Comparison of ENCODE assay signal across 8 mouse cellular contexts in the genomic region with DNA sequence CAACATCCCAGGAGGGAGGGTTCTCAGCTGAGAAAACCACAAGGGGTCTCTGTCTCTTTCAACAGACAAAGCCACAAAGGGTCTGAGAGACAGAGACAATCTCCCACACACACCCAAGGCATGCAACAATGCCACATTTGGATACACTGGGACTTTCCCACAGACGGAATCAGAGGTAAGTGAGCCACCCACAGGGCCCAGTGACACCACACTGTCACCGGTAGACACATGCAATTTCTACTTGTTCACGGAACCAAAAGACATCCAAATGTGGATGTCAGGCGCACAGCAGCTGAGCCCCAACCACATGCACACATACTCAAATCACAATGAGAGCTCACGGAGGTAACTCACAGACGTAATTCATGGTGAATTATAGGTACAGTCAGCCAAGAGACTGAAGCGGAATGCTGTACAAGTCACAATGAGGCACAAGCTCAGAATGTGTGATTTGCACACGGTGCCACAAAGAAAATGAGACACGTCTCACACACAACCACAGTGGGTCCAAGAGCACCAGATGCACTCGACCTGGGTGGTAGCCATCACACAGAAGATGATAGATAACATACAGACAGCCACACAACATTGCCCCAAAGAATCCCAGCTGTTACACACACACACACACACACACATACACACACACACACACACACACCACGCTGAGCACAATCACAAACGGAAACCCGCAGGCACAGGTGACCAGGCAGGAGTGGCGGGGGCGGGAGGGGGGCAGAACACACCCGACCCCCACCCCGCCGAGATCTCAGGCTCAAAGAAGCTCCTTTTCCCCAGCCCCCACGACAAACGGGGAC. TPM values are rescaled to one million over a fixed set of nuclear protein-coding genes. Genes with fewer than 3 reads are reported as not detected.
A peak's percentile ranks its signal among the peaks of the same experiment; 100 is the strongest.
DNase-seq lines count a peak whose midpoint lies in the region; ATAC-seq and TF ChIP-seq lines count a peak whose summit lies in the region.

No protein-coding gene starts in this region.

- no peak for ATAC-seq in megakaryocyte, adult 5-6 weeks (ENCODE audit: poor library complexity, severe bottlenecking)
- peak; percentile 7 for ATAC-seq in forebrain, embryonic 16.5 days
- ATAC-seq in liver, embryonic 14.5 days (ENCODE audit: insufficient read depth), result no peak
- ATAC-seq in stomach, embryonic 14.5 days (ENCODE audit: insufficient number of reproducible peaks, insufficient read depth, low FRiP score, low read depth), result no peak

- no peak for TF ChIP-seq CTCF in cerebellum, adult 2 months (IDR thresholded peaks at IDR 0.05; ENCODE audit: borderline replicate concordance, insufficient read depth, low read depth, low read length)
- TF ChIP-seq CTCF in liver, embryonic 14.5 days (IDR thresholded peaks at IDR 0.05; ENCODE audit: low read depth), result no peak

- no peaks in the 10 kb centered on the region for H3K9me3 ChIP-seq in megakaryocyte, embryonic 14.5 days
- no peaks in the 10 kb centered on the region for H3K9me3 ChIP-seq in forebrain, embryonic 16.5 days (ENCODE audit: control insufficient read depth, low read length)
- H3K9me3 ChIP-seq in liver, embryonic 14.5 days (ENCODE audit: control insufficient read depth, low read length), result no peaks in the 10 kb centered on the region
- H3K9me3 ChIP-seq in stomach, embryonic 14.5 days (ENCODE audit: control insufficient read depth, low read depth, low read length), result no peaks in the 10 kb centered on the region

- TF ChIP-seq EP300 in liver, embryonic 14.5 days (IDR thresholded peaks at IDR 0.05; ENCODE audit: low read depth), result no peak

- peaks cover 32% of the 10 kb centered on the region for H3K36me3 ChIP-seq in megakaryocyte, embryonic 14.5 days (replicated peaks; ENCODE audit: low read length)
- H3K36me3 ChIP-seq in forebrain, embryonic 16.5 days (ENCODE audit: control insufficient read depth, insufficient read depth), result no peaks in the 10 kb centered on the region
- no peaks in the 10 kb centered on the region for H3K36me3 ChIP-seq in liver, embryonic 14.5 days (replicated peaks; ENCODE audit: control insufficient read depth, insufficient read depth, low read depth)
- peaks cover 2% of the 10 kb centered on the region; the same call in 1 of the 2 replicates for H3K36me3 ChIP-seq in stomach, embryonic 14.5 days (ENCODE audit: control insufficient read depth, insufficient read depth, low read length)

- H3K4me2 ChIP-seq in forebrain, embryonic 16.5 days (ENCODE audit: low read length), result peak overlapping the region; percentile 73
- peak overlapping the region; percentile 81 for H3K4me2 ChIP-seq in liver, embryonic 14.5 days (ENCODE audit: low read depth)
- H3K4me2 ChIP-seq in stomach, embryonic 14.5 days (replicated peaks; ENCODE audit: low read depth, low read length), result peak overlapping the region; percentile 80

- WGBS in cerebellum, adult 2 months, result under 1% methylated on average over 20 of the region's 20 CpGs
- WGBS in forebrain, embryonic 16.5 days, result 0% methylated on average over 20 of the region's 20 CpGs
- 4% methylated on average over 20 of the region's 20 CpGs for WGBS in liver, embryonic 14.5 days (ENCODE audit: insufficient replicate concordance)
- 2% methylated on average over 18 of the region's 20 CpGs for WGBS in stomach, embryonic 14.5 days

- 0 out of 2 replicates have a peak, but pooled peaks have one; percentile 9 for TF ChIP-seq POLR2A in cerebellum, adult 2 months (IDR thresholded peaks at IDR 0.05; ENCODE audit: borderline replicate concordance, insufficient read depth, low read length)

- peak overlapping the region; percentile 63 for H3K4me3 ChIP-seq in cerebellum, adult 2 months (replicated peaks; ENCODE audit: insufficient read depth, low read depth, low read length)
- peak overlapping the region; percentile 99 for H3K4me3 ChIP-seq in megakaryocyte, embryonic 14.5 days (replicated peaks)
- H3K4me3 ChIP-seq in forebrain, embryonic 16.5 days (replicated peaks; ENCODE audit: low read length), result peak overlapping the region; percentile 92
- peak overlapping the region; percentile 61 to 74 for H3K4me3 ChIP-seq in liver, embryonic 14.5 days (ENCODE audit: insufficient read depth in 1 of 2, low read depth in 2 of 2, low read length in 2 of 2)
- H3K4me3 ChIP-seq in stomach, embryonic 14.5 days (ENCODE audit: low read depth, low read length), result peak overlapping the region; percentile 80

- peaks cover 6% of the 10 kb centered on the region for H3K4me1 ChIP-seq in cerebellum, adult 2 months (ENCODE audit: control insufficient read depth, insufficient read depth, low read length)
- peaks cover 88% of the 10 kb centered on the region for H3K4me1 ChIP-seq in megakaryocyte, embryonic 14.5 days
- peaks cover 26% of the 10 kb centered on the region for H3K4me1 ChIP-seq in forebrain, embryonic 16.5 days (replicated peaks; ENCODE audit: control insufficient read depth, insufficient read depth, low read length)
- H3K4me1 ChIP-seq in liver, embryonic 14.5 days (replicated peaks; ENCODE audit: control insufficient read depth in 2 of 2, insufficient read depth in 2 of 2, low read length in 1 of 2), result peaks cover 8 to 30% of the 10 kb centered on the region in 2 experiments
- peaks cover 44% of the 10 kb centered on the region for H3K4me1 ChIP-seq in stomach, embryonic 14.5 days (ENCODE audit: control insufficient read depth, insufficient read depth, low read length)

- H3K27ac ChIP-seq in cerebellum, adult 2 months (ENCODE audit: insufficient read depth, low read length), result 0 out of 2 replicates have a peak overlapping the region, but pooled peaks have one; percentile 31
- H3K27ac ChIP-seq in forebrain, embryonic 16.5 days (ENCODE audit: low read length), result peak overlapping the region; percentile 97
- no peak overlapping the region for H3K27ac ChIP-seq in liver, embryonic 14.5 days
- H3K27ac ChIP-seq in stomach, embryonic 14.5 days (ENCODE audit: low read length), result peak overlapping the region; percentile 90; the same call in 1 of the 2 replicates

- peak; percentile 36 to 37 for DNase-seq in cerebellum, adult 2 months
- no peak for DNase-seq in cerebellum, adult 18-20 months
- no peak for DNase-seq in liver, embryonic 14.5 days (ENCODE audit: low read depth in 3 of 3, low spot score in 3 of 3)
- DNase-seq in adrenal gland, postnatal 36 days, result no peak

- H3K9ac ChIP-seq in forebrain, embryonic 16.5 days (replicated peaks; ENCODE audit: low read depth, low read length), result peak overlapping the region; percentile 99
- peak overlapping the region; percentile 70 for H3K9ac ChIP-seq in liver, embryonic 14.5 days (replicated peaks)
- H3K9ac ChIP-seq in stomach, embryonic 14.5 days (replicated peaks; ENCODE audit: low read depth, low read length), result peak overlapping the region; percentile 91

- no peaks in the 10 kb centered on the region for H3K27me3 ChIP-seq in cerebellum, adult 2 months (ENCODE audit: control insufficient read depth, insufficient read depth, low read length)
- H3K27me3 ChIP-seq in megakaryocyte, embryonic 14.5 days (replicated peaks), result no peaks in the 10 kb centered on the region
- H3K27me3 ChIP-seq in forebrain, embryonic 16.5 days (replicated peaks; ENCODE audit: control insufficient read depth, insufficient read depth, low read length), result no peaks in the 10 kb centered on the region
- H3K27me3 ChIP-seq in liver, embryonic 14.5 days (ENCODE audit: control insufficient read depth, insufficient read depth, low read length), result no peaks in the 10 kb centered on the region
- H3K27me3 ChIP-seq in stomach, embryonic 14.5 days (ENCODE audit: control insufficient read depth, insufficient read depth, low read length), result no peaks in the 10 kb centered on the region

RNA-seq across cellular contexts. Expression of gene Gramd1a, which starts 5.7 kb away (rescaled TPM):
- 148 and 153 TPM in 2 replicates for polyA plus RNA-seq in cerebellum, adult 2 months (2012; rRNA removed)
- polyA plus RNA-seq in megakaryocyte, embryonic 14.5 days (2012; ENCODE audit: insufficient read depth, low replicate concordance), result 122 and 287 TPM in 2 replicates
- 74.2 and 76.0 TPM in 2 replicates for total RNA-seq in megakaryocyte, adult 5-6 weeks (2015)
- 34.1 and 35.3 TPM in 2 replicates for total RNA-seq in megakaryocyte, adult 5-6 weeks (2017)
- 261 and 277 TPM in 2 replicates for polyA plus RNA-seq in forebrain, embryonic 16.5 days (2015; fragmentation: Nextera tagmentation; extraction: Ambion mirVana)
- polyA plus RNA-seq in liver, embryonic 14.5 days (2012; rRNA removed), result 19.1 and 19.4 TPM in 2 replicates
- polyA plus RNA-seq in liver, embryonic 14.5 days (2014; fragmentation: Nextera tagmentation; extraction: Ambion mirVana), result 8.0 and 8.5 TPM in 2 replicates
- 62.1 and 63.1 TPM in 2 replicates for polyA plus RNA-seq in stomach, embryonic 14.5 days (2014; fragmentation: Nextera tagmentation; extraction: Ambion mirVana)
- total RNA-seq in adrenal gland, postnatal 36 days (2021), result 10 to 100 TPM; 36.7 to 59.1 TPM

RNA-seq across cellular contexts. Expression of gene Scn1b, which starts 23.2 kb away (rescaled TPM):
- 1,376 and 1,380 TPM in 2 replicates for polyA plus RNA-seq in cerebellum, adult 2 months (2012; rRNA removed)
- polyA plus RNA-seq in megakaryocyte, embryonic 14.5 days (2012; ENCODE audit: insufficient read depth, low replicate concordance), result 8.8 and 28.4 TPM in 2 replicates
- total RNA-seq in megakaryocyte, adult 5-6 weeks (2015), result 0.52 TPM in 1 of 2 replicates, not detected in the other
- 0.28 and 0.59 TPM in 2 replicates for total RNA-seq in megakaryocyte, adult 5-6 weeks (2017)
- polyA plus RNA-seq in forebrain, embryonic 16.5 days (2015; fragmentation: Nextera tagmentation; extraction: Ambion mirVana), result 4.1 and 5.3 TPM in 2 replicates
- 0.97 and 1.0 TPM in 2 replicates for polyA plus RNA-seq in liver, embryonic 14.5 days (2012; rRNA removed)
- polyA plus RNA-seq in liver, embryonic 14.5 days (2014; fragmentation: Nextera tagmentation; extraction: Ambion mirVana), result 0.45 and 0.52 TPM in 2 replicates
- 1.2 and 1.4 TPM in 2 replicates for polyA plus RNA-seq in stomach, embryonic 14.5 days (2014; fragmentation: Nextera tagmentation; extraction: Ambion mirVana)
- total RNA-seq in adrenal gland, postnatal 36 days (2021), result 10 to 100 TPM; 16.5 to 16.7 TPM

RNA-seq across cellular contexts. Expression of gene Hpn, which starts 34.9 kb away (rescaled TPM):
- 9.4 and 10.8 TPM in 2 replicates for polyA plus RNA-seq in cerebellum, adult 2 months (2012; rRNA removed)
- polyA plus RNA-seq in megakaryocyte, embryonic 14.5 days (2012; ENCODE audit: insufficient read depth, low replicate concordance), result 1.8 TPM in 1 of 2 replicates, not detected in the other
- total RNA-seq in megakaryocyte, adult 5-6 weeks (2015), result 1.5 and 2.1 TPM in 2 replicates
- total RNA-seq in megakaryocyte, adult 5-6 weeks (2017), result 0.33 and 1.7 TPM in 2 replicates
- polyA plus RNA-seq in forebrain, embryonic 16.5 days (2015; fragmentation: Nextera tagmentation; extraction: Ambion mirVana), result 0.88 TPM in 1 of 2 replicates, not detected in the other
- polyA plus RNA-seq in liver, embryonic 14.5 days (2012; rRNA removed), result 44.7 and 48.0 TPM in 2 replicates
- 43.3 and 44.8 TPM in 2 replicates for polyA plus RNA-seq in liver, embryonic 14.5 days (2014; fragmentation: Nextera tagmentation; extraction: Ambion mirVana)
- polyA plus RNA-seq in stomach, embryonic 14.5 days (2014; fragmentation: Nextera tagmentation; extraction: Ambion mirVana), result 23.0 TPM in 2 replicates
- total RNA-seq in adrenal gland, postnatal 36 days (2021), result under 1 TPM; 0.66 to 0.93 TPM

Comparison
In these comparisons a context has a peak if more than half of its experiments do, and no peak if none do; other contexts are left out.
1. DNase-seq: peak in cerebellum, adult 2 months (2 of 2); none in cerebellum, adult 18-20 months (0 of 2), liver, embryonic 14.5 days (0 of 3) and adrenal gland, postnatal 36 days (0 of 2).
2. RNA of gene Scn1b, which starts 23.2 kb away (polyA plus RNA-seq): 1,376 to 1,380 TPM in cerebellum, adult 2 months; 8.8 to 28.4 TPM in megakaryocyte, embryonic 14.5 days, 4.1 to 5.3 TPM in forebrain, embryonic 16.5 days, 1.2 to 1.4 TPM in stomach, embryonic 14.5 days and 0.45 to 1.0 TPM in liver, embryonic 14.5 days; every median in the first group is over 10 times any median in the second.
3. Peak in every context shown above with its lines, with median percentiles within 50 percentile points of each other: H3K4me3 ChIP-seq, H3K4me2 ChIP-seq and H3K9ac ChIP-seq.